Mouse (Mus musculus): ENCODE data around the gene Tmem212. TPM values are rescaled to one million over a fixed set of nuclear protein-coding genes. Genes with fewer than 3 reads are reported as not detected.
"Not testable (repeated sequence)": the region's sequence is repeated elsewhere in the genome, so short reads cannot be mapped to it uniquely, and the experiment has no call there.

The Tmem212 gene
- total RNA-seq (2021) = not detected
- long read RNA-seq, experiment 1 = 0 reads
- long read RNA-seq, experiment 2 = 0 reads

GRCm38 (mm10) chr3:27896318-27896892 is at the start of gene Tmem212:
Gene Tmem212 (minus strand): TSS chr3:27896368.
- no peak for DNase-seq

- not testable (repeated sequence) for DNase-seq
These were observed 49.2 kb upstream of the Tmem212 start for GRCm38 (mm10) chr3:27945397-27945796.

- no peak for DNase-seq
These were observed 46.8 kb upstream of the Tmem212 start for GRCm38 (mm10) chr3:27942991-27943390.

GRCm38 (mm10) chr3:27941634-27942033 is 45.5 kb upstream of the Tmem212 start:
- DNase-seq = no peak

- peak; percentile 89 for DNase-seq
These were observed 42.5 kb upstream of the Tmem212 start, which contains the start of gene Pld1 for GRCm38 (mm10) chr3:27938381-27939323. Gene Pld1 (plus strand): TSS chr3:27938695.

- DNase-seq = no peak
These were observed 41.3 kb upstream of the Tmem212 start for GRCm38 (mm10) chr3:27937144-27938110.

GRCm38 (mm10) chr3:27936731-27937130 is 40.6 kb upstream of the Tmem212 start:
- no peak for DNase-seq

GRCm38 (mm10) chr3:27935644-27936043 is 39.5 kb upstream of the Tmem212 start:
- no peak for DNase-seq

- no peak for DNase-seq
These were observed 36.2 kb upstream of the Tmem212 start for GRCm38 (mm10) chr3:27932391-27932790.

- DNase-seq = no peak
These were observed 33.1 kb upstream of the Tmem212 start for GRCm38 (mm10) chr3:27929219-27929618.

- DNase-seq = no peak
These were observed 27.9 kb upstream of the Tmem212 start for GRCm38 (mm10) chr3:27924037-27924436.

- DNase-seq = no peak
These were observed 25.3 kb upstream of the Tmem212 start for GRCm38 (mm10) chr3:27921268-27922020.

GRCm38 (mm10) chr3:27918656-27919436 is 22.7 kb upstream of the Tmem212 start:
- no peak for DNase-seq

GRCm38 (mm10) chr3:27909016-27909415 is 12.8 kb upstream of the Tmem212 start:
- DNase-seq = no peak

GRCm38 (mm10) chr3:27908316-27908715 is 12.1 kb upstream of the Tmem212 start:
- no peak for DNase-seq

GRCm38 (mm10) chr3:27907301-27907700 is 11.1 kb upstream of the Tmem212 start:
- no peak for DNase-seq

GRCm38 (mm10) chr3:27906647-27907209 is 10.6 kb upstream of the Tmem212 start:
- no peak for DNase-seq

- DNase-seq = peak; percentile 31
These were observed 8.6 kb upstream of the Tmem212 start for GRCm38 (mm10) chr3:27904659-27905330.

- no peak for DNase-seq
These were observed 5.7 kb upstream of the Tmem212 start for GRCm38 (mm10) chr3:27901846-27902245.
